Mouse (Mus musculus) liver, adult 2 months (tissue): ENCODE results near the gene Gfi1.

Source experiments
- CTCF ChIP-seq: fragments of 200-500 bp; IDR thresholded peaks from 2 replicates; pipeline ENCODE4 v1.5.1; 2011; ENCODE audit warnings: low read depth, low read length, control low read depth
- POLR2A ChIP-seq: fragments of 200-500 bp; IDR thresholded peaks from 2 replicates; pipeline ENCODE4 v1.6.1; 2011; ENCODE audit warnings: low read length, control low read depth; ENCODE audit not compliant: insufficient read depth; ENCODE audit errors: extremely low read depth

GRCm38 (mm10) chr5:107684380-107684779 lies 41.5 kb downstream of the Gfi1 start:
- TF ChIP-seq CTCF = peak; percentile 37
- no peak for TF ChIP-seq POLR2A
